Mouse (Mus musculus) heart, adult 2 months (tissue): Measurements from ENCODE around the gene Parvb.

Experiments used
- CTCF ChIP-seq: fragments of 200-600 bp; IDR thresholded peaks from 2 replicates; pipeline ENCODE4 v1.8.1; 2022; ENCODE audit warnings: antibody characterized with exemption, mild to moderate bottlenecking, moderate library complexity
- EP300 ChIP-seq: fragments of 200-500 bp; IDR thresholded peaks from 2 replicates; pipeline ENCODE4 v1.6.1; 2011; ENCODE audit warnings: low read depth, low read length, control low read depth; ENCODE audit not compliant: insufficient read depth

GRCm38 (mm10) chr15:84238552-84238951, 6.7 kb downstream of the Parvb start:
- TF ChIP-seq CTCF (no peak), EP300 (no peak)
